Comparison of ENCODE assay signal across 14 mouse cellular contexts in the genomic region with DNA sequence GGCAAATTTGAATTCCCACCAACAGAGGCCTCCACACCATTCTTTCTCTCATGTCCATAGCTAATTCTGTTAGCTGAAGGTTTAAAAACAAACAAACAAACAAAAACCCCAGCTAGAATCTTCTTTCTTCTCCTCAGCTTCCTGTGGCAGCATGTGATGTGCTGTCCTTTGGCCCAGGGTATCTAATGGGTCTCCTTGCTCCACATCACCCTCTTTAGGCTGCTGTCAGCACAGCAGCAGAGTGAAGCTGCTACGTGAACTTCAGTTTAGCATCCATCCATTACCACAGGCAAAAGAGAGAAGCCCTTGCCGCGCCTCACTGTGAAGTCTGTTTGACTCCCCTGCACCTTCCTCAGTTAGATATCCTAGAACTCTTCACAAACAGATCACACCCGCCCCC. TPM values are rescaled to one million over a fixed set of nuclear protein-coding genes. Genes with fewer than 3 reads are reported as not detected.
A peak's percentile ranks its signal among the peaks of the same experiment; 100 is the strongest.
DNase-seq lines count a peak whose midpoint lies in the region; ATAC-seq and TF ChIP-seq lines count a peak whose summit lies in the region.
"Had no signal": no experiment of that assay in that cellular context is flagged by ENCODE, and none has a peak within 500 bp of the region (broad histone marks: within the 10 kb centered on the region; RNA-seq: fewer than 3 reads in every experiment).

No protein-coding gene starts in this region.

- H3K27me3 ChIP-seq in kidney, postnatal 0 days (ENCODE audit: insufficient read depth, low read length): no peaks in the 10 kb centered on the region
- H3K27me3 ChIP-seq in CH12.LX (replicated peaks): no peaks in the 10 kb centered on the region
- H3K27me3 ChIP-seq: embryonic facial prominence, embryonic 12.5 days; heart, embryonic 13.5 days; limb, embryonic 12.5 days had no signal

- no peak for TF ChIP-seq POLR2A in CH12.LX (IDR thresholded peaks at IDR 0.05; ENCODE audit: low read depth, low read length)
- no peak for TF ChIP-seq POLR2A in cortical plate, adult 2 months (IDR thresholded peaks at IDR 0.05; ENCODE audit: extremely low read depth, insufficient read depth, low read length)

- no peak for ATAC-seq in kidney, postnatal 0 days (replicated peaks; ENCODE audit: low FRiP score, low read depth)
- ATAC-seq: forebrain, postnatal 0 days had no signal

- dilution Hi-C loops in CH12.LX (cut with MboI; ENCODE audit: extremely low pct_ligation_motif_present, extremely low pct_unique_long_range_greater_than_20kb, low sequenced_read_pairs): no loop called here

- no peak for TF ChIP-seq EP300 in CH12.LX (IDR thresholded peaks at IDR 0.05; ENCODE audit: low read length)

- H3K9me3 ChIP-seq in kidney, postnatal 0 days (replicated peaks; ENCODE audit: low read length): no peaks in the 10 kb centered on the region
- H3K9me3 ChIP-seq in CH12.LX (replicated peaks; ENCODE audit: low read length): no peaks in the 10 kb centered on the region
- H3K9me3 ChIP-seq: embryonic facial prominence, embryonic 12.5 days; heart, embryonic 13.5 days had no signal

- TF ChIP-seq RAD21 in CH12.LX (IDR thresholded peaks at IDR 0.05; ENCODE audit: low read depth, low read length): peak; percentile 73

- no peaks in the 10 kb centered on the region for H3K36me3 ChIP-seq in kidney, postnatal 0 days (ENCODE audit: insufficient read depth, low read length)
- H3K36me3 ChIP-seq in CH12.LX (replicated peaks in 1 of 2; ENCODE audit: control insufficient read depth in 1 of 2, insufficient read depth in 1 of 2, low read length in 1 of 2): peaks cover 0 to 47% of the 10 kb centered on the region in 2 experiments
- H3K36me3 ChIP-seq: embryonic facial prominence, embryonic 12.5 days; limb, embryonic 12.5 days had no signal

- WGBS in kidney, postnatal 0 days: 57% methylated on average over 4 of the region's 4 CpGs

- no peak for DNase-seq in kidney, postnatal 0 days (ENCODE audit: low spot score)
- no peak for DNase-seq in kidney, postnatal 14 days
- peak; percentile 44 for DNase-seq in 3T3-L1 (ENCODE audit: low read depth, low spot score)
- peak; percentile 61 for DNase-seq in CH12.LX (ENCODE audit: extremely low read depth)
- DNase-seq in ovary, adult 18-20 months (ENCODE audit: low spot score): no peak
- no peak for DNase-seq in layer of hippocampus, adult 18-20 months (ENCODE audit: low spot score in 2 of 2)
- no peak for DNase-seq in right cerebral cortex, postnatal 36 days (ENCODE audit: low spot score in 2 of 2)
- DNase-seq: forebrain, postnatal 0 days; right cerebral cortex, postnatal 4 days had no signal

- no peaks in the 10 kb centered on the region for H3K79me2 ChIP-seq in CH12.LX (replicated peaks; ENCODE audit: control insufficient read depth, extremely low read depth, insufficient read depth, poor library complexity, severe bottlenecking)

- no peak overlapping the region for H3K4me2 ChIP-seq in kidney, postnatal 0 days (ENCODE audit: low read length)
- H3K4me2 ChIP-seq in CH12.LX (ENCODE audit: insufficient read depth, low read depth, poor library complexity, severe bottlenecking): no peak overlapping the region
- H3K4me2 ChIP-seq: embryonic facial prominence, embryonic 12.5 days; heart, embryonic 13.5 days; limb, embryonic 12.5 days had no signal

- no peaks in the 10 kb centered on the region for H3K4me1 ChIP-seq in kidney, postnatal 0 days (replicated peaks; ENCODE audit: insufficient read depth, low read length)
- H3K4me1 ChIP-seq in CH12.LX (ENCODE audit: control insufficient read depth in 1 of 2, insufficient read depth in 2 of 2): peaks cover 0 to 9% of the 10 kb centered on the region in 2 experiments; a peak in 1 of 4 replicates
- peaks cover 12% of the 10 kb centered on the region for H3K4me1 ChIP-seq in cortical plate, adult 2 months (ENCODE audit: control insufficient read depth, insufficient read depth, low read length)
- H3K4me1 ChIP-seq: embryonic facial prominence, embryonic 12.5 days had no signal

- no peak overlapping the region for H3K9ac ChIP-seq in kidney, postnatal 0 days (ENCODE audit: low read depth, low read length)
- H3K9ac ChIP-seq in CH12.LX (ENCODE audit: insufficient read depth, low read depth): no peak overlapping the region
- H3K9ac ChIP-seq: embryonic facial prominence, embryonic 12.5 days; forebrain, postnatal 0 days; heart, embryonic 13.5 days; limb, embryonic 12.5 days had no signal

- no peak overlapping the region for H3K4me3 ChIP-seq in kidney, postnatal 0 days (replicated peaks; ENCODE audit: low read depth, low read length)
- H3K4me3 ChIP-seq in CH12.LX (replicated peaks in 1 of 3; ENCODE audit: low read depth in 2 of 3, low read length in 2 of 3, poor library complexity in 1 of 3): no peak overlapping the region
- no peak overlapping the region for H3K4me3 ChIP-seq in cortical plate, adult 2 months (ENCODE audit: insufficient read depth, low read length)
- H3K4me3 ChIP-seq: embryonic facial prominence, embryonic 12.5 days; heart, embryonic 13.5 days; limb, embryonic 12.5 days had no signal

- no peak overlapping the region for H3K27ac ChIP-seq in kidney, postnatal 0 days
- no peak overlapping the region for H3K27ac ChIP-seq in CH12.LX (ENCODE audit: insufficient read depth, low read depth)
- H3K27ac ChIP-seq in cortical plate, adult 2 months (ENCODE audit: insufficient read depth, low read length): no peak overlapping the region
- H3K27ac ChIP-seq: embryonic facial prominence, embryonic 12.5 days; heart, embryonic 13.5 days; limb, embryonic 12.5 days had no signal

- in situ Hi-C loops in CH12.LX (cut with MboI; ENCODE audit: low pct_ligation_motif_present, low pct_unique_long_range_greater_than_20kb, low sequenced_read_pairs): loop anchor here (10.0 kb wide), 1 partner anchor 273 kb away; no protein-coding TSS in a partner anchor

- peak; percentile 48 for TF ChIP-seq CTCF in kidney, postnatal 0 days (IDR thresholded peaks at IDR 0.05; ENCODE audit: low read depth)
- peak in 1 of 2 experiments; percentile 69; a peak in 3 of 4 replicates for TF ChIP-seq CTCF in CH12.LX (conservative IDR thresholded peaks at IDR 0.05 in 1 of 2, IDR thresholded peaks at IDR 0.05 in 1 of 2; ENCODE audit: low read depth in 2 of 2, low read length in 2 of 2)
- peak; percentile 39; the same call in 1 of the 2 replicates for TF ChIP-seq CTCF in cortical plate, adult 2 months (IDR thresholded peaks at IDR 0.05; ENCODE audit: extremely low read depth, insufficient read depth, low read length)

TF ChIP-seq in CH12.LX, 34 proteins besides CTCF, POLR2A, EP300 and RAD21:
- TF ChIP-seq SIN3A (IDR thresholded peaks at IDR 0.05; ENCODE audit: low read length) (no peak), SMC3 (IDR thresholded peaks at IDR 0.05; ENCODE audit: low read depth, low read length) (peak; percentile 64), ZMIZ1 (IDR thresholded peaks at IDR 0.05; ENCODE audit: low read depth, low read length) (no peak), TBP (conservative IDR thresholded peaks at IDR 0.05; ENCODE audit: low read depth, low read length) (no peak)

RNA-seq across cellular contexts. Expression of a gene that starts 21.0 kb away (rescaled TPM):
- polyA plus RNA-seq in kidney, postnatal 0 days (2015; fragmentation: Nextera tagmentation; extraction: Ambion mirVana): 6.6 and 8.1 TPM in 2 replicates
- total RNA-seq in CH12.LX (2012; rRNA removed): 0.29 and 0.30 TPM in 2 replicates
- total RNA-seq in CH12.LX (2014; rRNA removed): 0.19 TPM in 1 of 2 replicates, not detected in the other
- polyA plus RNA-seq in CH12.LX (2012; ENCODE audit: insufficient read length, low read depth): 0.33 and 0.44 TPM in 2 replicates
- polyA plus RNA-seq in cortical plate, adult 2 months (2012; rRNA removed): 2.5 and 3.0 TPM in 2 replicates
- 1 to 10 TPM in 1 of 2 experiments, under 1 TPM in 1; 0.89 to 1.8 TPM for total RNA-seq in layer of hippocampus, adult 18-20 months (2021)

RNA-seq across cellular contexts. Expression of a gene that starts 28.3 kb away (rescaled TPM):
- polyA plus RNA-seq in kidney, postnatal 0 days (2015; fragmentation: Nextera tagmentation; extraction: Ambion mirVana): 0.17 and 0.26 TPM in 2 replicates
- total RNA-seq in CH12.LX (2012; rRNA removed): not detected in 2 replicates
- total RNA-seq in CH12.LX (2014; rRNA removed): not detected in 2 replicates
- polyA plus RNA-seq in CH12.LX (2012; ENCODE audit: insufficient read length, low read depth): not detected in 2 replicates
- polyA plus RNA-seq in cortical plate, adult 2 months (2012; rRNA removed): 0.04 and 0.09 TPM in 2 replicates
- under 1 TPM in 1 of 2 experiments, not detected in 1; 0.15 TPM for total RNA-seq in layer of hippocampus, adult 18-20 months (2021)
- total RNA-seq: forebrain, postnatal 0 days had no signal
- polyA plus RNA-seq: embryonic facial prominence, embryonic 12.5 days; neural tube, embryonic 11.5 days had no signal

RNA-seq across cellular contexts. Expression of a gene that starts 32.6 kb away (rescaled TPM):
- polyA plus RNA-seq in kidney, postnatal 0 days (2015; fragmentation: Nextera tagmentation; extraction: Ambion mirVana): 22.6 and 23.4 TPM in 2 replicates
- total RNA-seq in CH12.LX (2012; rRNA removed) (15.7 and 19.4 TPM in 2 replicates), CH12.LX (2014; rRNA removed) (10.3 and 10.4 TPM in 2 replicates)
- 25.1 and 26.2 TPM in 2 replicates for polyA plus RNA-seq in CH12.LX (2012; ENCODE audit: insufficient read length, low read depth)
- 36.5 and 38.4 TPM in 2 replicates for polyA plus RNA-seq in cortical plate, adult 2 months (2012; rRNA removed)
- total RNA-seq in layer of hippocampus, adult 18-20 months (2021): 10 to 100 TPM; 18.5 to 20.6 TPM

Comparison
In these comparisons a context has a peak if more than half of its experiments do, and no peak if none do; other contexts are left out.
1. DNase-seq: peak in 3T3-L1 (single experiment) and CH12.LX (single experiment); none in kidney, postnatal 0 days (single experiment), kidney, postnatal 14 days (single experiment), ovary, adult 18-20 months (single experiment), layer of hippocampus, adult 18-20 months (0 of 2) and right cerebral cortex, postnatal 36 days (0 of 2).